Mouse (Mus musculus): ENCODE results near the gene Cd2.

GRCm38 (mm10) chr3:101285851-101286250, 1.9 kb downstream of the Cd2 start:
- TF ChIP-seq CTCF (IDR thresholded peaks at IDR 0.05; ENCODE audit: borderline replicate concordance, insufficient read depth, low read depth, low read length) = no peak
- TF ChIP-seq POLR2A (IDR thresholded peaks at IDR 0.05; ENCODE audit: borderline replicate concordance, insufficient read depth, low read length) = no peak

Measured in cerebellum, adult 2 months (tissue).